Mouse (Mus musculus) MEL (cell line): ENCODE measurements around the gene Tent4a. TPM values are rescaled to one million over a fixed set of nuclear protein-coding genes. Genes with fewer than 3 reads are reported as not detected.

Experiments used
- DNase-seq: peaks from one replicate; pipeline ENCODE4 v3.0.0; 2011; ENCODE audit warnings: low read depth, low spot score
- H3K27ac ChIP-seq: 2 replicates; pipeline ENCODE4 v1.5.1; 2012; ENCODE audit warnings: low read depth, mild to moderate bottlenecking, control low read depth, low read length, moderate library complexity; ENCODE audit not compliant: control insufficient read depth
- H3K27me3 ChIP-seq, 2 experiments: fragments of 150-350 bp in 1 of 2; sonication (generic) in 1 of 2; 2 replicates each; pipeline ENCODE4 v1.6.1; 2012; ENCODE audit warnings: low read length in 2 of 2, mild to moderate bottlenecking in 2 of 2, improper control_type of control experiment in 1 of 2, moderate library complexity in 1 of 2; ENCODE audit not compliant: insufficient read depth in 2 of 2, control insufficient read depth in 1 of 2
- H3K36me3 ChIP-seq, 2 experiments: 2 replicates each; pipeline ENCODE4 v1.6.1; 2012 to 2014; ENCODE audit warnings: low read length in 2 of 2, improper control_type of control experiment in 1 of 2, inconsistent platforms in 1 of 2, mild to moderate bottlenecking in 1 of 2; ENCODE audit not compliant: insufficient read depth in 2 of 2, control insufficient read depth in 1 of 2
- H3K4me1 ChIP-seq, 2 experiments: fragments of 150-350 bp in 1 of 2; sonication (generic) in 1 of 2; 2 replicates each; pipeline ENCODE4 v1.6.1; 2012; ENCODE audit warnings: low read length in 2 of 2, improper control_type of control experiment in 1 of 2, mild to moderate bottlenecking in 1 of 2; ENCODE audit not compliant: insufficient read depth in 2 of 2, control insufficient read depth in 1 of 2
- H3K4me3 ChIP-seq, 2 experiments: fragments of 150-350 bp in 1 of 2; sonication (generic) in 1 of 2; 2 replicates each; pipeline ENCODE4 v1.5.1; 2012; ENCODE audit warnings: low read depth in 2 of 2, low read length in 2 of 2, mild to moderate bottlenecking in 2 of 2, moderate library complexity in 2 of 2, control low read depth in 1 of 2, improper control_type of control experiment in 1 of 2; ENCODE audit not compliant: control insufficient read depth in 1 of 2, insufficient read depth in 1 of 2
- H3K79me2 ChIP-seq: 2 replicates; pipeline ENCODE4 v1.6.1; 2012; ENCODE audit warnings: mild to moderate bottlenecking, low read length, moderate library complexity; ENCODE audit not compliant: control insufficient read depth, poor library complexity, insufficient read depth
- H3K9ac ChIP-seq: 2 replicates; pipeline ENCODE4 v1.6.1; 2012; ENCODE audit warnings: low read depth, mild to moderate bottlenecking, control low read depth, low read length, moderate library complexity; ENCODE audit not compliant: control insufficient read depth, poor library complexity, severe bottlenecking
- H3K9me3 ChIP-seq: fragments of 150-350 bp; sonication (generic); replicated peaks from 2 replicates; pipeline ENCODE4 v1.6.1; 2012; ENCODE audit warnings: mild to moderate bottlenecking, low read length, improper control_type of control experiment, moderate library complexity; ENCODE audit not compliant: insufficient read depth
- BHLHE40 ChIP-seq: IDR thresholded peaks from 2 replicates; pipeline ENCODE4 v1.6.1; 2012; ENCODE audit warnings: low read depth, mild to moderate bottlenecking, inconsistent platforms, low read length, improper control_type of control experiment, borderline replicate concordance
- CHD2 ChIP-seq: IDR thresholded peaks from 2 replicates; pipeline ENCODE4 v1.6.1; 2011; ENCODE audit warnings: low read length, improper control_type of control experiment
- CTCF ChIP-seq, 3 experiments: IDR thresholded peaks in 2 of 3; conservative IDR thresholded peaks in 1 of 3; 2 replicates each; pipeline ENCODE4 v1.5.1; 2011 to 2012; ENCODE audit warnings: low read length in 3 of 3, low read depth in 2 of 3, mild to moderate bottlenecking in 2 of 3, improper control_type of control experiment in 1 of 3, inconsistent platforms in 1 of 3, mixed read lengths in 1 of 3, moderate library complexity in 1 of 3; ENCODE audit not compliant: control insufficient read depth in 1 of 3, insufficient read depth in 1 of 3, poor library complexity in 1 of 3, severe bottlenecking in 1 of 3
- ELF1 ChIP-seq: IDR thresholded peaks from 2 replicates; pipeline ENCODE4 v1.6.1; 2014; ENCODE audit warnings: low read depth, mild to moderate bottlenecking, inconsistent platforms, low read length, improper control_type of control experiment, moderate library complexity
- EP300 ChIP-seq, 2 experiments: IDR thresholded peaks; 2 replicates each; pipeline ENCODE4 v1.6.1; 2011; ENCODE audit warnings: improper control_type of control experiment in 2 of 2, low read length in 2 of 2, low read depth in 1 of 2, mild to moderate bottlenecking in 1 of 2
- GABPA ChIP-seq: IDR thresholded peaks from 2 replicates; pipeline ENCODE4 v1.6.1; 2012; ENCODE audit warnings: low read depth, mild to moderate bottlenecking, inconsistent platforms, low read length, improper control_type of control experiment, moderate library complexity
- JUND ChIP-seq: IDR thresholded peaks from 2 replicates; pipeline ENCODE4 v1.6.1; 2011; ENCODE audit warnings: low read depth, mild to moderate bottlenecking, improper control_type of control experiment, low read length
- KAT2A ChIP-seq: conservative IDR thresholded peaks from 2 replicates; pipeline ENCODE4 v1.6.1; 2012; ENCODE audit warnings: low read depth, low read length, improper control_type of control experiment, inconsistent platforms
- MXI1 ChIP-seq: IDR thresholded peaks from 2 replicates; pipeline ENCODE4 v1.6.1; 2011; ENCODE audit warnings: mild to moderate bottlenecking, low read depth, low read length, improper control_type of control experiment
- MYC ChIP-seq: IDR thresholded peaks from 2 replicates; pipeline ENCODE4 v1.6.1; 2011; ENCODE audit warnings: low read depth, mild to moderate bottlenecking, low read length, improper control_type of control experiment, moderate library complexity
- NELFE ChIP-seq: IDR thresholded peaks from 2 replicates; pipeline ENCODE4 v1.6.1; 2011; ENCODE audit warnings: low read depth, low read length, improper control_type of control experiment
- NRF1 ChIP-seq: IDR thresholded peaks from 2 replicates; pipeline ENCODE4 v1.6.1; 2014; ENCODE audit warnings: low read depth, mild to moderate bottlenecking, inconsistent platforms, low read length, improper control_type of control experiment, moderate library complexity; ENCODE audit not compliant: poor library complexity, insufficient read depth, severe bottlenecking
- POLR2A ChIP-seq, 2 experiments: IDR thresholded peaks; 2 replicates each; pipeline ENCODE4 v1.6.1; 2011 to 2012; ENCODE audit warnings: low read length in 2 of 2, mild to moderate bottlenecking in 2 of 2, control low read depth in 1 of 2, improper control_type of control experiment in 1 of 2, low read depth in 1 of 2, moderate library complexity in 1 of 2; ENCODE audit not compliant: control insufficient read depth in 1 of 2, insufficient read depth in 1 of 2, poor library complexity in 1 of 2
- RAD21 ChIP-seq: IDR thresholded peaks from 2 replicates; pipeline ENCODE4 v1.6.1; 2011; ENCODE audit warnings: mild to moderate bottlenecking, low read depth, low read length, improper control_type of control experiment
- RCOR1 ChIP-seq: IDR thresholded peaks from 2 replicates; pipeline ENCODE4 v1.6.1; 2012; ENCODE audit warnings: low read depth, mild to moderate bottlenecking, inconsistent platforms, low read length, improper control_type of control experiment
- TAL1 ChIP-seq: IDR thresholded peaks from 2 replicates; pipeline ENCODE4 v1.6.1; 2012; ENCODE audit warnings: mild to moderate bottlenecking, inconsistent platforms, low read length, moderate library complexity, mixed read lengths
- TCF12 ChIP-seq: IDR thresholded peaks from 2 replicates; pipeline ENCODE4 v1.6.1; 2014; ENCODE audit warnings: low read depth, mild to moderate bottlenecking, inconsistent platforms, low read length, improper control_type of control experiment, moderate library complexity
- USF1 ChIP-seq: IDR thresholded peaks from 2 replicates; pipeline ENCODE4 v1.6.1; 2014; ENCODE audit warnings: low read depth, mild to moderate bottlenecking, inconsistent platforms, low read length, improper control_type of control experiment, moderate library complexity
- USF2 ChIP-seq, 2 experiments: IDR thresholded peaks; 2 replicates each; pipeline ENCODE4 v1.6.1; 2011 to 2012; ENCODE audit warnings: improper control_type of control experiment in 2 of 2, low read length in 2 of 2, borderline replicate concordance in 1 of 2, inconsistent platforms in 1 of 2, low read depth in 1 of 2, mild to moderate bottlenecking in 1 of 2; ENCODE audit not compliant: insufficient read depth in 1 of 2
- ZKSCAN1 ChIP-seq: IDR thresholded peaks from 2 replicates; pipeline ENCODE4 v1.6.1; 2012; ENCODE audit warnings: low read depth, mild to moderate bottlenecking, inconsistent platforms, low read length, improper control_type of control experiment, moderate library complexity
- ZNF384 ChIP-seq: IDR thresholded peaks from 2 replicates; pipeline ENCODE4 v1.6.1; 2012; ENCODE audit warnings: low read depth, mild to moderate bottlenecking, inconsistent platforms, low read length, improper control_type of control experiment
- polyA plus RNA-seq, 2 experiments: library from polyadenylated mRNA; stranded (reverse) in 1 of 2; unstranded in 1 of 2; fragments of >175 nt in 1 of 2; fragments of >200 nt in 1 of 2; gene quantifications; 2 replicates each; pipeline versions ENCODE4 v1.2.1 to v1.2.4; 2012; ENCODE audit warnings: low replicate concordance in 2 of 2, low read depth in 1 of 2; ENCODE audit not compliant: insufficient read length in 2 of 2, insufficient read depth in 1 of 2, missing spikeins in 1 of 2
- total RNA-seq: library from RNA; depleted of rRNA; stranded (reverse); fragments of 300-350 nt; gene quantifications from 2 replicates; pipeline ENCODE4 v1.2.3, GENCODE M21; 2012

The Tent4a gene
- total and polyA plus RNA-seq, 3 experiments, result 12.2 to 18.4 TPM; not detected in 1

DNA sequence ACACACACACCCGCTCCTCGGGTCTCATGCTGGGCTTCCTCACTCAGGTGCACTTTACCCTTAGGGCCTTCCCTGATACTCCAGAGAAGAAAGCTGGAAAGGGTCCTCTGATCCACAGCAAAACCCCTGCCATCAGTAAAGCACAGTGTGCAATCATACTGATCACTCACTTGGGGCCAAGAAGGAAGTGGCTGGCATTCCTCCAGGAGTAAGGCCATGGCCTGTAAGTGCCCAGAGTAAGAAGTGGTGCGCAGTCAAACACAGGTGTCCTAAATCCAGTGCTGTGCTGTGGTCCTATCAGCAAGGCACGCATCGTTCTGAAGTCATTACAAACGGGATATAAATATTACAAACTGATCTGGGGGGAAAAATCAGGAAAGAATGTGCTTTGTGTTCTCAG is 17.0 kb downstream of the Tent4a start:
- DNase-seq, result no peak
- Histone ChIP-seq H3K4me1 (no peaks in the 10 kb centered on the region), H3K79me2 (peaks cover 50% of the 10 kb centered on the region), H3K27ac (no peak overlapping the region), H3K27me3 (no peaks in the 10 kb centered on the region), H3K36me3 (no peaks in the 10 kb centered on the region; a peak in 1 of 4 replicates), H3K9ac (no peak overlapping the region), H3K4me3 (no peak overlapping the region), H3K9me3 (no peaks in the 10 kb centered on the region)
- TF ChIP-seq MXI1, result no peak
- TF ChIP-seq BHLHE40, result no peak
- no peak for TF ChIP-seq ZKSCAN1
- no peak for TF ChIP-seq RAD21
- no peak for TF ChIP-seq JUND
- TF ChIP-seq POLR2A (IDR thresholded peaks at IDR 0.05; ENCODE audit: control insufficient read depth in 1 of 2, insufficient read depth in 1 of 2, low read depth in 1 of 2, low read length in 2 of 2, poor library complexity in 1 of 2), result no peak
- no peak for TF ChIP-seq TCF12
- TF ChIP-seq USF1, result no peak
- TF ChIP-seq CHD2, result no peak

DNA sequence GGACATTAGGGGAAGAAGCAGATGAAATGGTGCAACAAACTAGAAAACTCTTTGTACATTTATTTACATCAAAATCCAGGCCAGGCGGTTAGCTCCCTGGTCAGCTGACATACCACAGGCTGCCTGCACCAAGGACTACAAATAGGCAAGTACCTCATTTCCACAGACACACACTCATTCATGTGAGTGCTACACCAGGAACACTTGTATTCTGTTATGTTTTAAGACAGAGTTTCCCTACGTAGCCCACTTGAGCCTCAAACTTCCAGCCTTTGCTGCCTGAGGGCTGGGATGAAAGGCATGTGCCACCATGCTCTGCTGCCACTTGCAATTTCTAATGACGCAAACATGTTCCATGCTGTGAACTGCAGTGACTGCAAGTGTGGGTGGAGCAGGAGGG is 19.3 kb downstream of the Tent4a start:
- Histone ChIP-seq H3K27ac (no peak overlapping the region), H3K79me2 (peaks cover 31% of the 10 kb centered on the region), H3K36me3 (no peaks in the 10 kb centered on the region; a peak in 2 of 4 replicates), H3K4me3 (no peak overlapping the region), H3K9me3 (no peaks in the 10 kb centered on the region), H3K9ac (no peak overlapping the region), H3K4me1 (no peaks in the 10 kb centered on the region), H3K27me3 (no peaks in the 10 kb centered on the region)
- TF ChIP-seq TAL1 (no peak), POLR2A (IDR thresholded peaks at IDR 0.05; ENCODE audit: control insufficient read depth in 1 of 2, insufficient read depth in 1 of 2, low read depth in 1 of 2, low read length in 2 of 2, poor library complexity in 1 of 2) (no peak), ELF1 (no peak)
- DNase-seq, result no peak

DNA sequence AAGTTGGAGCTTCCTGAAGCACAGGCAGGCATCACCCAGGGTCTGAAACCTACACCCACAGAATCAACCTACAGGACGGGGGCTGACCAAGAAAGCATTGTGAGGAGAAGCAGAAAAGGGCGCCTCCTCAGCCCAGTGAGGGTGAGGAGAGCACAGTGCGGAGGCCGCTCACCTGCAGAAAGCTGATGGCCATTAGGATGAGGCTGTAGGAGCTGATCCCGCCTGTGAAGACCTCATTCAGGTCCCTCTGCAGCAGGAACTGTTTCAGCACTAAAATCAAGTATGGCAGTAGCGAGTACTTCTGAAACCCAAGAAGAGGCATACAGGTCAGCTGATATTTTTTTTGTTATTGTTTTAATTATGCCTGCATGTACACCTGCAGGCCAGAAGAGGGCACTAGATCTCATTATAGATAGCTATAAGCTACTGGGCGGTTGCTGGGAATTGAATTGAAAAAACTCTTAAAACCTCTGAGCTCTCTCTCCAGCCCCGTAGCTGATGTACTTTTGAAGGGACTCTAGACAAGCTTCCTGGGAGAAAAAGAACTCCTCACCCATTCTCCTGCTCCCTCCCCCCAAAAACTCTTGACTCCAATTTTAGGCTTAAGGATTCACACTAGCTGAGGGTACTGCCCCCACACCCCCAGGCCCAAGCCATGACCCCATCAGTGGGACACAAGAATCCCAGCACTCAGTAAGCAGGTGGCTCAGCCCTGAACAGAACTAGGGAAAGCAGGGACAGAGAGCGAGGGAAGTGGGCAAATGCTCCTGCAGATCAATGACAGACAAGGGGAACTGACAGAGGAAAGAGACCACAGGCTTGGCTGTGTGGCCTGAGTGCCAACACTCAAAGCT is 24.8 kb downstream of the Tent4a start:
- no peaks in the 10 kb centered on the region for H3K9me3 ChIP-seq
- no peaks in the 10 kb centered on the region for H3K27me3 ChIP-seq
- H3K27ac ChIP-seq, result no peak overlapping the region
- H3K36me3 ChIP-seq, result peaks cover 7 to 16% of the 10 kb centered on the region in 2 experiments
- H3K79me2 ChIP-seq, result no peaks in the 10 kb centered on the region
- H3K9ac ChIP-seq, result no peak overlapping the region
- peak; percentile 51 for DNase-seq
- no peak overlapping the region for H3K4me3 ChIP-seq
- H3K4me1 ChIP-seq, result peaks cover 12 to 22% of the 10 kb centered on the region in 2 experiments
- TF ChIP-seq KAT2A (no peak), USF1 (peak; percentile 45; the same call in 1 of the 2 replicates), CTCF (IDR thresholded peaks at IDR 0.05 in 2 of 3, conservative IDR thresholded peaks at IDR 0.05 in 1 of 3; ENCODE audit: control insufficient read depth in 1 of 3, insufficient read depth in 1 of 3, low read depth in 2 of 3, low read length in 3 of 3, poor library complexity in 1 of 3, severe bottlenecking in 1 of 3) (peak; percentile 20 to 51 (median 42); a peak in 5 of 6 replicates), TAL1 (no peak), NRF1 (no peak), NELFE (no peak), GABPA (no peak), ZKSCAN1 (no peak), CHD2 (no peak), JUND (no peak), EP300 (IDR thresholded peaks at IDR 0.05; ENCODE audit: low read depth in 1 of 2, low read length in 2 of 2) (no peak), BHLHE40 (no peak), RCOR1 (no peak), ZNF384 (peak; percentile 42; the same call in 1 of the 2 replicates), MYC (no peak), RAD21 (peak; percentile 16; the same call in 1 of the 2 replicates), POLR2A (IDR thresholded peaks at IDR 0.05; ENCODE audit: control insufficient read depth in 1 of 2, insufficient read depth in 1 of 2, low read depth in 1 of 2, low read length in 2 of 2, poor library complexity in 1 of 2) (no peak), USF2 (IDR thresholded peaks at IDR 0.05; ENCODE audit: borderline replicate concordance in 1 of 2, insufficient read depth in 1 of 2, low read depth in 1 of 2, low read length in 2 of 2) (no peak)
